Comparison of ENCODE assay signal across 13 mouse cellular contexts in genomic region chr1:128687236-128687927, GRCm38 (mm10).
DNase-seq lines count a peak whose midpoint lies in the region; ATAC-seq and TF ChIP-seq lines count a peak whose summit lies in the region.
"Had no signal": no experiment of that assay in that cellular context is flagged by ENCODE, and none has a peak within 500 bp of the region (broad histone marks: within the 10 kb centered on the region; RNA-seq: fewer than 3 reads in every experiment).

No protein-coding gene starts in this region.

- H3K27ac ChIP-seq in kidney, postnatal 0 days: no peak overlapping the region
- H3K27ac ChIP-seq in kidney, adult 2 months (ENCODE audit: insufficient read depth, low read depth, low read length): no peak overlapping the region
- peak overlapping the region; percentile 78 for H3K27ac ChIP-seq in forebrain, embryonic 11.5 days (ENCODE audit: low read depth, low read length)
- H3K27ac ChIP-seq in limb, embryonic 11.5 days (replicated peaks; ENCODE audit: low read depth, low read length): no peak overlapping the region
- H3K27ac ChIP-seq: heart, embryonic 15.5 days; liver, embryonic 15.5 days had no signal

- H3K4me1 ChIP-seq in kidney, postnatal 0 days (replicated peaks; ENCODE audit: insufficient read depth, low read length): peaks cover 4% of the 10 kb centered on the region; the same call in 1 of the 2 replicates
- H3K4me1 ChIP-seq in kidney, adult 2 months (ENCODE audit: control insufficient read depth, insufficient read depth, low read length): no peaks in the 10 kb centered on the region
- H3K4me1 ChIP-seq in forebrain, embryonic 11.5 days (replicated peaks; ENCODE audit: control insufficient read depth, insufficient read depth, low read length): peaks cover 19% of the 10 kb centered on the region; the same call in 1 of the 2 replicates
- H3K4me1 ChIP-seq in limb, embryonic 11.5 days (ENCODE audit: control insufficient read depth, insufficient read depth, low read length): peaks cover 4% of the 10 kb centered on the region; the same call in 1 of the 2 replicates
- H3K4me1 ChIP-seq: heart, embryonic 15.5 days; liver, embryonic 15.5 days had no signal

- H3K4me2 ChIP-seq in kidney, postnatal 0 days (ENCODE audit: low read length): no peak overlapping the region
- H3K4me2 ChIP-seq in forebrain, embryonic 11.5 days (ENCODE audit: low read depth, low read length, severe bottlenecking): peak overlapping the region; percentile 24; the same call in 1 of the 2 replicates
- peak overlapping the region; percentile 19; the same call in 1 of the 2 replicates for H3K4me2 ChIP-seq in limb, embryonic 11.5 days (ENCODE audit: low read depth, severe bottlenecking)
- H3K4me2 ChIP-seq: heart, embryonic 15.5 days; liver, embryonic 15.5 days had no signal

- H3K9ac ChIP-seq in kidney, postnatal 0 days (ENCODE audit: low read depth, low read length): no peak overlapping the region
- H3K9ac ChIP-seq in forebrain, embryonic 11.5 days (ENCODE audit: low read length): peak overlapping the region; percentile 20; the same call in 1 of the 2 replicates
- H3K9ac ChIP-seq in limb, embryonic 11.5 days (ENCODE audit: low read length): no peak overlapping the region
- H3K9ac ChIP-seq: heart, embryonic 15.5 days; liver, embryonic 15.5 days had no signal

- TF ChIP-seq POLR2A in kidney, adult 2 months (IDR thresholded peaks at IDR 0.05; ENCODE audit: low read depth, low read length): no peak

- no peaks in the 10 kb centered on the region for H3K36me3 ChIP-seq in kidney, postnatal 0 days (ENCODE audit: insufficient read depth, low read length)
- H3K36me3 ChIP-seq in kidney, adult 2 months (ENCODE audit: control insufficient read depth, insufficient read depth, low read length): no peaks in the 10 kb centered on the region
- no peaks in the 10 kb centered on the region for H3K36me3 ChIP-seq in forebrain, embryonic 11.5 days (ENCODE audit: control insufficient read depth, insufficient read depth, low read length)
- H3K36me3 ChIP-seq in limb, embryonic 11.5 days (ENCODE audit: control insufficient read depth, insufficient read depth, low read length): no peaks in the 10 kb centered on the region
- H3K36me3 ChIP-seq: heart, embryonic 15.5 days; liver, embryonic 15.5 days had no signal

- ATAC-seq in kidney, postnatal 0 days (replicated peaks; ENCODE audit: low FRiP score, low read depth): no peak
- peak; percentile 82 for ATAC-seq in forebrain, embryonic 11.5 days (replicated peaks; ENCODE audit: low FRiP score)
- ATAC-seq in limb, embryonic 11.5 days (ENCODE audit: insufficient number of reproducible peaks, low FRiP score, low TSS enrichment, low read depth): peak; percentile 82; the same call in 1 of the 2 replicates
- ATAC-seq: intestine, embryonic 16.5 days had no signal

- no peak overlapping the region for H3K4me3 ChIP-seq in kidney, postnatal 0 days (replicated peaks; ENCODE audit: low read depth, low read length)
- no peak overlapping the region for H3K4me3 ChIP-seq in kidney, adult 2 months (ENCODE audit: insufficient read depth, low read depth, low read length)
- no peak overlapping the region for H3K4me3 ChIP-seq in forebrain, embryonic 11.5 days (ENCODE audit: low read depth, low read length)
- H3K4me3 ChIP-seq in limb, embryonic 11.5 days (ENCODE audit: low read depth, low read length): no peak overlapping the region
- H3K4me3 ChIP-seq: heart, embryonic 15.5 days; liver, embryonic 15.5 days; megakaryocyte, embryonic 14.5 days had no signal

- 33% methylated on average over 9 of the region's 9 CpGs for WGBS in kidney, postnatal 0 days
- 64% methylated on average over 9 of the region's 9 CpGs for WGBS in kidney, adult 2 months
- 6% methylated on average over 9 of the region's 9 CpGs for WGBS in forebrain, embryonic 11.5 days
- 13% methylated on average over 9 of the region's 9 CpGs for WGBS in limb, embryonic 11.5 days

- DNase-seq in kidney, postnatal 0 days (ENCODE audit: low spot score): peak; percentile 58
- no peak for DNase-seq in kidney, adult 2 months
- peak; percentile 64 for DNase-seq in forebrain, embryonic 11.5 days (ENCODE audit: low spot score)
- peak; percentile 65 for DNase-seq in limb, embryonic 11.5 days (ENCODE audit: low spot score)
- peak; percentile 73 for DNase-seq in retina, embryonic 14.5 days (ENCODE audit: low spot score)
- DNase-seq in adrenal gland, adult (ENCODE audit: inconsistent age in 2 of 2, low spot score in 1 of 2): no peak
- no peak for DNase-seq in frontal cortex, postnatal 36 days (ENCODE audit: low spot score in 2 of 2)
- no peak for DNase-seq in adrenal gland, postnatal 4 days (ENCODE audit: low spot score in 2 of 2)
- DNase-seq: thymus, postnatal 25 days had no signal

- no peaks in the 10 kb centered on the region for H3K27me3 ChIP-seq in kidney, postnatal 0 days (ENCODE audit: insufficient read depth, low read length)
- no peaks in the 10 kb centered on the region for H3K27me3 ChIP-seq in kidney, adult 2 months (replicated peaks; ENCODE audit: control insufficient read depth, insufficient read depth, low read length)
- H3K27me3 ChIP-seq in forebrain, embryonic 11.5 days (ENCODE audit: control insufficient read depth, insufficient read depth, low read length): no peaks in the 10 kb centered on the region
- no peaks in the 10 kb centered on the region for H3K27me3 ChIP-seq in limb, embryonic 11.5 days (ENCODE audit: control insufficient read depth, insufficient read depth, low read length)
- H3K27me3 ChIP-seq: heart, embryonic 15.5 days; liver, embryonic 15.5 days had no signal

- TF ChIP-seq CTCF in kidney, postnatal 0 days (IDR thresholded peaks at IDR 0.05; ENCODE audit: low read depth): no peak
- TF ChIP-seq CTCF in kidney, adult 2 months (conservative IDR thresholded peaks at IDR 0.05; ENCODE audit: insufficient read depth, insufficient read length, low read depth, low read length): no peak

- H3K9me3 ChIP-seq in kidney, postnatal 0 days (replicated peaks; ENCODE audit: low read length): no peaks in the 10 kb centered on the region
- no peaks in the 10 kb centered on the region for H3K9me3 ChIP-seq in forebrain, embryonic 11.5 days (ENCODE audit: control insufficient read depth, low read length)
- no peaks in the 10 kb centered on the region for H3K9me3 ChIP-seq in limb, embryonic 11.5 days (ENCODE audit: control insufficient read depth, low read length)
- H3K9me3 ChIP-seq: heart, embryonic 15.5 days; liver, embryonic 15.5 days; megakaryocyte, embryonic 14.5 days had no signal

Comparison
In these comparisons a context has a peak if more than half of its experiments do, and no peak if none do; other contexts are left out.
1. DNase-seq: peak in kidney, postnatal 0 days (single experiment), forebrain, embryonic 11.5 days (single experiment), limb, embryonic 11.5 days (single experiment) and retina, embryonic 14.5 days (single experiment); none in kidney, adult 2 months (single experiment), adrenal gland, adult (0 of 2), frontal cortex, postnatal 36 days (0 of 2) and adrenal gland, postnatal 4 days (0 of 2).